Mouse (Mus musculus): ENCODE data around the gene Eif4a2. TPM values are rescaled to one million over a fixed set of nuclear protein-coding genes. Genes with fewer than 3 reads are reported as not detected.
A peak's percentile ranks its signal among the peaks of the same experiment; 100 is the strongest.
"Not testable (repeated sequence)": the region's sequence is repeated elsewhere in the genome, so short reads cannot be mapped to it uniquely, and the experiment has no call there.

The Eif4a2 gene
- polyA plus RNA-seq (2014; fragmentation: Nextera tagmentation; extraction: Ambion mirVana) = 215 and 226 TPM in 2 replicates

DNA sequence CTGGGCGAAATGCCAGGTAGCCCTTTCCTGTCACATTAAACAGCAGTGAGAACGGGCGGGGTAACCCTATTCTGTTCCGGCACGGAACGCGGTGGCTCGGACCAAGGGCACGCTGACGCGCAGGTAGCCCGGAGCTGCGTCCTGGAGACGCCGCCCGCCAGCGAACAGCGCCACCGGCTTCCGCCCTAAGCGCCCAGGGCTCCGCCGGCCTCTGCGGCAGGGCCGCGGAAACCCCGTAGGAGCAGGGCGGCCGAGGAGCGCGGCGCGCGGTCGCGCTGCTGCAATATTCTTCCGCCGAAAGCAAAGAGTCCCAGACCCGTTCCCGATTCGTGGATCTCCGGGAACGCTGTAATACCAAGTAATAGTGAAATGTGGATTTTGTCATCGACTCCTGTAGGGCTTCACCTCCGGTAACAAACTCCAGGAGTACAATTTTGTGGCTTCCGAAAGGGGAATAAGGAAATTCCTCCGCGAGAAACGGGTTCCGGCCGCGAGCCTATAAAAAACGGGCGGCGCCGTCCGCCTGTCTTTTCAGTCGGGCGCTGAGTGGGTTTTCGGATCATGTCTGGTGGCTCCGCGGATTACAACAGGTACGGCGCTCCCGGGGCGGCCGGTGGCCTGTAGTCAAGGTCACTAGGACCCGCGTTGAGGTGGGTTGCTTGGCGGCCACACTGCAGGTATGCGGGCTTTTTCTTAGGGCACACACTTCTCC is at the start of gene Eif4a2:
Gene Eif4a2 (plus strand): TSS at position 214 of the 712 bp plus-strand sequence.
- WGBS = under 1% methylated on average over 68 of the region's 71 CpGs
- no peaks in the 10 kb centered on the region for H3K9me3 ChIP-seq (ENCODE audit: control insufficient read depth, low read length)
- H3K36me3 ChIP-seq (ENCODE audit: control insufficient read depth, insufficient read depth, low read length) = peaks cover 42% of the 10 kb centered on the region
- H3K4me1 ChIP-seq (ENCODE audit: control insufficient read depth, insufficient read depth, low read length) = peaks cover 13% of the 10 kb centered on the region; the same call in 1 of the 2 replicates
- H3K4me2 ChIP-seq (replicated peaks; ENCODE audit: low read depth, low read length) = peak within 1 kb of the TSS; percentile 90
- H3K9ac ChIP-seq (ENCODE audit: low read depth, low read length) = peak within 1 kb of the TSS; percentile 100
- H3K4me3 ChIP-seq (ENCODE audit: low read length) = peak within 1 kb of the TSS; percentile 99
- no peaks in the 10 kb centered on the region for H3K27me3 ChIP-seq (ENCODE audit: control insufficient read depth, insufficient read depth, low read length)
- ATAC-seq (ENCODE audit: low FRiP score, low TSS enrichment) = peak; percentile 91
- peak within 1 kb of the TSS; percentile 99 for H3K27ac ChIP-seq (ENCODE audit: low read depth, low read length)

DNA sequence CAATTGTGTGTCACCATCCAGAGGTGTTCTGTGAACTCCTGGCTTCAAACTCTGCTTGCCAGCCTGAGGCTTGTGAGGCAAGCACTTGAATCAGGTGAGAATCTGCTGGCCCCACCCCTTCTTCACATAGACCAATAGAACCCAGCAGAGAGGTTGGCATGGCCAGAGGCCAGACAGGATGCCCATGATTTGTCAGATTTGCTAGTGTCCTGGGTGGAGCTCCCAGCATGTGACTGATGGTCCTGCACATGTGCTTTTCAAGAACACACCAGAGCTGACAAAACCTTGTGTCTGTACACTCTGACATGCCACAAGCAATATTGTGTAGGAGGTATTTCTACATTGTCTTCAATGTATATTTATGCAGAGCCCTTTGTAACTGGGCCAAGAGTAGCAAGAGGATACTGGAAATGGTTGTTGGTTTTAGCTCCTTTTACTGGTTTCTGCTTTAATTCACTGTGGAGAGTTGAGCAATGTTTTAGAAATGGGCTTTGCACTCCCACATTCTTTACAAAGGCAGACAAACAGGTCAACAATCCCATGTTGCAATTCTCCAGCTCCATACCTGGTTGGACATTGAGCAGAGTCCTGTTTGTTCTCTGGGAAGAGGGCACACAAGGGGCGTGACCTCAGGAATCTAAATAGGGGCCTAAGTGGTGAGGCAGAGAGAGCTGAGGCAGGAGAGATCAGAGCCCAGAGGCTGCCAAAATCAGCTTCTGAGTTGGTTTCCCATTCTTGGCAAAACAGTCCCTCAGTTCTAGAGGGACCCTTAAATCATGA is 49.4 kb upstream of the Eif4a2 start, which contains the start of gene Kng1:
Gene Kng1 (plus strand): TSS at position 198 of the 780 bp plus-strand sequence.
- H3K36me3 ChIP-seq (ENCODE audit: control insufficient read depth, insufficient read depth, low read length); H3K9me3 ChIP-seq (ENCODE audit: control insufficient read depth, low read length): not testable (repeated sequence)
- WGBS = 80% methylated on average over 1 of the region's 1 CpGs

DNA sequence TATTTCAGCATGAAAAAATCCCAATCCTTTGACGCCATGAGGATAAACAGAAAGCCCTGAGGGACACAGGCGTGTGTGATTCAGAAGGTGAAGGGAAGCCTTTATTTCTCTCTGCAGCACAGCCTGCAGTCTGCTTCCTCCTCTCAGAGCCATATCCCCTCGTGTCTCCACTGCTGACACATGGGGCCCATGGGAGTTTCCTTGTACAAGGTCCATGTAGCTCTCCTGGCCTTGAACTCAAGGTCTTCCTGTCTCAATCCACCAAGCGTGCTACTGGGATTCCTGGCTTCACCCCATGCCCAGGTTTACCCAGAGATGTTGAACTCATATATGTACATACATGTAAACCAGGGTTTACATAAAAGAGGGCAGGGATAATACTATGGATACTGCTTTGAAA is 47.6 kb upstream of the Eif4a2 start:
- H3K27ac ChIP-seq (ENCODE audit: low read depth, low read length); H3K36me3 ChIP-seq (ENCODE audit: control insufficient read depth, insufficient read depth, low read length); H3K4me1 ChIP-seq (ENCODE audit: control insufficient read depth, insufficient read depth, low read length); H3K4me3 ChIP-seq (ENCODE audit: low read length); H3K4me2 ChIP-seq (replicated peaks; ENCODE audit: low read depth, low read length); H3K27me3 ChIP-seq (ENCODE audit: control insufficient read depth, insufficient read depth, low read length); ATAC-seq (ENCODE audit: low FRiP score, low TSS enrichment); H3K9ac ChIP-seq (ENCODE audit: low read depth, low read length); H3K9me3 ChIP-seq (ENCODE audit: control insufficient read depth, low read length): not testable (repeated sequence)
- WGBS = 54% methylated on average over 4 of the region's 4 CpGs

More for the DNA sequence above, 49.4 kb upstream of the Eif4a2 start, which contains the start of gene Kng1:
- H3K9ac ChIP-seq (ENCODE audit: low read depth, low read length); H3K27ac ChIP-seq (ENCODE audit: low read depth, low read length); H3K4me1 ChIP-seq (ENCODE audit: control insufficient read depth, insufficient read depth, low read length); H3K27me3 ChIP-seq (ENCODE audit: control insufficient read depth, insufficient read depth, low read length); H3K4me3 ChIP-seq (ENCODE audit: low read length); ATAC-seq (ENCODE audit: low FRiP score, low TSS enrichment); H3K4me2 ChIP-seq (replicated peaks; ENCODE audit: low read depth, low read length): not testable (repeated sequence)

DNA sequence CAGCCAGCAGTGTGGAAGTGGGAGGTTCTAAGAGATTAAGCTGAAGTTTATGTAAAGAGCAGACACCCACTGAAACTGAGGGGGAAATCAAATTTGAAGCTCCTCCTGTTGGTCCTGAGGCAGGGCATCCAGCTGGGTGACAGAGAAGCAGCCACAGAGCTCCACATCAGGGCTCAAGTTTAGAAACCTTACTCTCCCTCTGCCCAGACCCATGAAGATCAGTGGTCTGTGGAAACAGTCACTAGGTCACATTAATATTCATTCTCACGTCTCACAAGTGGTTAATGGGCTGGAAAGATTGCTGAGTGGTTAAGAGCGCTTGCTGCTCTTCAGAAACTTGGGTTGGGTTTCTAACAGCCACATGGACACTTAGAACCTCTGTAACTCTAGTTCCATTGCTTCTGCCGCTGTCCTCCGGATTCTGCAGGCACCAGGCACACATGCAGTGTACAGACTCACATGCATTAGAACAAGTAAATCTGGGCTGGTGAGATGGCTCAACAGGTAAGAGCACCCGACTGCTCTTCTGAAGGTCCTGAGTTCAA is 46.4 kb upstream of the Eif4a2 start:
- H3K27ac ChIP-seq (ENCODE audit: low read depth, low read length); H3K4me1 ChIP-seq (ENCODE audit: control insufficient read depth, insufficient read depth, low read length); H3K4me3 ChIP-seq (ENCODE audit: low read length); H3K4me2 ChIP-seq (replicated peaks; ENCODE audit: low read depth, low read length); H3K27me3 ChIP-seq (ENCODE audit: control insufficient read depth, insufficient read depth, low read length); H3K9ac ChIP-seq (ENCODE audit: low read depth, low read length); H3K9me3 ChIP-seq (ENCODE audit: control insufficient read depth, low read length); H3K36me3 ChIP-seq (ENCODE audit: control insufficient read depth, insufficient read depth, low read length): not testable (repeated sequence)
- peak; percentile 93 for ATAC-seq (ENCODE audit: low FRiP score, low TSS enrichment)
- WGBS = 49% methylated on average over 5 of the region's 5 CpGs

DNA sequence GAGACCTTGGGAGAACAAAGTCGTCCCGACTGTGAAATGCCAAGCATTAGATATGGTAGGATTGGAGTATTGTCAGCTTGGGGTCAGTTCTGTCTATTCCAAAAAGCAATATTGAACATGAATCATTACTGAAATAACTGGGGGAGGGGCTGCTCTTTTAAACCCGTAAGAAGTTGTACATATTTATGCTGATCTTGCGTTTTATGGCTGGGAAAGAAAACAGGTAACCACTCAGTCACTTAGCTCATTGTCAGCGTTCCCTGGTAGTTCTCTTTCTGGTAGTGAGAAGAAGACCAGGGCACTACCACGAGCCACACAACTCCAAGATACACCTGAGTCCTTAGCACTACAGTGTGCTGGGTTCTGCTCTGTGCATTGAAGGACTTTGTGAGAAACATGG is 29.7 kb upstream of the Eif4a2 start:
- 86% methylated on average over 6 of the region's 6 CpGs for WGBS
- not testable (repeated sequence) for H3K36me3 ChIP-seq (ENCODE audit: control insufficient read depth, insufficient read depth, low read length); H3K4me1 ChIP-seq (ENCODE audit: control insufficient read depth, insufficient read depth, low read length); H3K27ac ChIP-seq (ENCODE audit: low read depth, low read length); H3K9me3 ChIP-seq (ENCODE audit: control insufficient read depth, low read length); ATAC-seq (ENCODE audit: low FRiP score, low TSS enrichment); H3K9ac ChIP-seq (ENCODE audit: low read depth, low read length); H3K4me2 ChIP-seq (replicated peaks; ENCODE audit: low read depth, low read length); H3K27me3 ChIP-seq (ENCODE audit: control insufficient read depth, insufficient read depth, low read length); H3K4me3 ChIP-seq (ENCODE audit: low read length)

DNA sequence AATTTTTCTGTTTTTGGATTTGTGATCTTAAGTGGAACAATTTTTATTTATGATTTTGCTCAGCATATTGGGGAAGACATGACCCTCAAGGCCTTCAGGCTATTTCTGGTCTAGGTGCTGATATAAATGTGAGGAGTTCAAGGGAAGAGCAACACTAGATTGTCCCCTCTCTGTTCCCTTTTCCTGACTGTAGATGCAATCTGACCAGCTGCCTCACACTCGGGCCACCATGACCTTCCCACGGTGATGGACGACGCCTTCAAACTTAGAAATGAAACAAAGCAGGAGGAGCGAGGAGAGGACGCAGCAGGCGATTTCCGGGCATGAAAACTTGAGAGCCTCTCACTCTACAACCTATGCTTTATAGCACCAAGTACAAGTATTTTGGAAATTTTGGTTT is 20.1 kb upstream of the Eif4a2 start:
- ATAC-seq (ENCODE audit: low FRiP score, low TSS enrichment); H3K4me2 ChIP-seq (replicated peaks; ENCODE audit: low read depth, low read length); H3K9me3 ChIP-seq (ENCODE audit: control insufficient read depth, low read length); H3K27me3 ChIP-seq (ENCODE audit: control insufficient read depth, insufficient read depth, low read length); H3K36me3 ChIP-seq (ENCODE audit: control insufficient read depth, insufficient read depth, low read length); H3K4me3 ChIP-seq (ENCODE audit: low read length); H3K4me1 ChIP-seq (ENCODE audit: control insufficient read depth, insufficient read depth, low read length); H3K27ac ChIP-seq (ENCODE audit: low read depth, low read length); H3K9ac ChIP-seq (ENCODE audit: low read depth, low read length): not testable (repeated sequence)
- WGBS = 75% methylated on average over 8 of the region's 8 CpGs

- not testable (repeated sequence) for H3K27me3 ChIP-seq (ENCODE audit: control insufficient read depth, insufficient read depth, low read length); H3K4me2 ChIP-seq (replicated peaks; ENCODE audit: low read depth, low read length); H3K9ac ChIP-seq (ENCODE audit: low read depth, low read length); ATAC-seq (ENCODE audit: low FRiP score, low TSS enrichment); H3K4me3 ChIP-seq (ENCODE audit: low read length); H3K9me3 ChIP-seq (ENCODE audit: control insufficient read depth, low read length); H3K4me1 ChIP-seq (ENCODE audit: control insufficient read depth, insufficient read depth, low read length); H3K27ac ChIP-seq (ENCODE audit: low read depth, low read length); H3K36me3 ChIP-seq (ENCODE audit: control insufficient read depth, insufficient read depth, low read length)
- 40% methylated on average over 4 of the region's 4 CpGs for WGBS
These were observed 19.5 kb upstream of the Eif4a2 start for GRCm38 (mm10) chr16:23087712-23088111.

- ATAC-seq (ENCODE audit: low FRiP score, low TSS enrichment); H3K27ac ChIP-seq (ENCODE audit: low read depth, low read length); H3K36me3 ChIP-seq (ENCODE audit: control insufficient read depth, insufficient read depth, low read length); H3K27me3 ChIP-seq (ENCODE audit: control insufficient read depth, insufficient read depth, low read length); H3K4me2 ChIP-seq (replicated peaks; ENCODE audit: low read depth, low read length); H3K4me3 ChIP-seq (ENCODE audit: low read length); H3K4me1 ChIP-seq (ENCODE audit: control insufficient read depth, insufficient read depth, low read length); H3K9me3 ChIP-seq (ENCODE audit: control insufficient read depth, low read length); H3K9ac ChIP-seq (ENCODE audit: low read depth, low read length): not testable (repeated sequence)
- WGBS = 88% methylated on average over 1 of the region's 1 CpGs
These were observed 18.8 kb upstream of the Eif4a2 start for GRCm38 (mm10) chr16:23088491-23088890.

DNA sequence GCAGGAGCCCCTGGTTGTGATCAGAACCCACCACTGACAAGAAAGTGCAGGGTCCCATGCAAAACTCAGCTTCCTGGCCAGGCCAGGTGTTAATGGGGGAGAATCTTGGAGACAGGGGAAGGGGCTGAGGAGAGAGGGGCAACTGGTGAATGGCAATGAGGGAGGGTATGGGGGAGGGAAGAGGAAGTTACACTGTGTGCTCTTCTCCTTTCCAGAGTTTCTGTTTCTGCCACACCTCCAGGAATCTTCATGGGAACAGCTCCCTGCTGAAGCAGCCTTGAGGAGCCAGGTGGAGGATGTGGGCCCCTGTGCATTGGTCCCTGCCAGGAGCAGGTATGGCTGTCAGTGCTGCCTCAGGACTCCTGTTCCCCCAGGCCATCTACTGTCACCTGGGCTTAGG is 15.9 kb upstream of the Eif4a2 start:
- not testable (repeated sequence) for H3K27me3 ChIP-seq (ENCODE audit: control insufficient read depth, insufficient read depth, low read length); ATAC-seq (ENCODE audit: low FRiP score, low TSS enrichment); H3K4me3 ChIP-seq (ENCODE audit: low read length); H3K4me2 ChIP-seq (replicated peaks; ENCODE audit: low read depth, low read length); H3K36me3 ChIP-seq (ENCODE audit: control insufficient read depth, insufficient read depth, low read length); H3K4me1 ChIP-seq (ENCODE audit: control insufficient read depth, insufficient read depth, low read length); H3K27ac ChIP-seq (ENCODE audit: low read depth, low read length); H3K9me3 ChIP-seq (ENCODE audit: control insufficient read depth, low read length); H3K9ac ChIP-seq (ENCODE audit: low read depth, low read length)
